Mouse (Mus musculus) myocyte (in vitro differentiated cells): ENCODE measurements around the gene Cxcl14.

Experiments used
- MYOD1 ChIP-seq, 3 experiments: IDR thresholded peaks; one replicate each; pipeline ENCODE4 v1.6.1; 2011; ENCODE audit warnings: control low read depth in 2 of 3, low read depth in 2 of 3, mild to moderate bottlenecking in 2 of 3, moderate library complexity in 1 of 3; ENCODE audit not compliant: insufficient read length in 2 of 3, control insufficient read depth in 1 of 3
- TCF12 ChIP-seq: IDR thresholded peaks from one replicate; pipeline ENCODE4 v1.6.1; 2011; ENCODE audit warnings: mild to moderate bottlenecking, control low read depth; ENCODE audit not compliant: poor library complexity, insufficient read depth, severe bottlenecking

GRCm38 (mm10) chr13:56267396-56267795 is 29.0 kb downstream of the Cxcl14 start:
- TF ChIP-seq MYOD1 (IDR thresholded peaks at IDR 0.05; ENCODE audit: control insufficient read depth in 1 of 3, insufficient read length in 2 of 3, low read depth in 2 of 3) = no peak
- TF ChIP-seq TCF12 = no peak
